Mouse (Mus musculus) limb, embryonic 14.5 days (tissue): ENCODE data around the gene Tdrd9. TPM values are rescaled to one million over a fixed set of nuclear protein-coding genes. Genes with fewer than 3 reads are reported as not detected.

Experiments used
- ATAC-seq: fragments of 200-750 bp; cut with Nextera tagmentation; 2 replicates; pipeline ENCODE4 v1.8.0; 2017; ENCODE audit warnings: low read depth, moderate number of reproducible peaks, moderate TSS enrichment; ENCODE audit not compliant: low FRiP score
- DNase-seq: peaks from one replicate; pipeline ENCODE4 v3.0.0-alpha.2; 2015; ENCODE audit warnings: low spot score
- H3K27ac ChIP-seq: fragments of 300-500 bp; sonication (generic); replicated peaks from 2 replicates; pipeline ENCODE4 v1.5.1; 2014; ENCODE audit warnings: low read depth, mild to moderate bottlenecking, low read length, moderate library complexity, mixed read lengths
- H3K27me3 ChIP-seq: fragments of 300-500 bp; sonication (generic); 2 replicates; pipeline ENCODE4 v1.6.1; 2014; ENCODE audit warnings: low read length, mixed read lengths; ENCODE audit not compliant: control insufficient read depth, insufficient read depth
- H3K36me3 ChIP-seq: fragments of 300-500 bp; sonication (generic); 2 replicates; pipeline ENCODE4 v1.6.1; 2014; ENCODE audit warnings: mild to moderate bottlenecking, low read length, moderate library complexity, mixed read lengths; ENCODE audit not compliant: control insufficient read depth, insufficient read depth
- H3K4me1 ChIP-seq: fragments of 300-500 bp; sonication (generic); 2 replicates; pipeline ENCODE4 v1.6.1; 2014; ENCODE audit warnings: antibody characterized with exemption, low read length, mixed read lengths; ENCODE audit not compliant: control insufficient read depth, insufficient read depth
- H3K4me2 ChIP-seq: fragments of 300-500 bp; sonication (generic); replicated peaks from 2 replicates; pipeline ENCODE4 v1.6.1; 2014; ENCODE audit warnings: low read depth, mild to moderate bottlenecking, low read length, moderate library complexity; ENCODE audit not compliant: severe bottlenecking
- H3K4me3 ChIP-seq: fragments of 300-500 bp; sonication (generic); replicated peaks from 2 replicates; pipeline ENCODE4 v1.5.1; 2014; ENCODE audit warnings: low read length
- H3K9ac ChIP-seq: fragments of 300-500 bp; sonication (generic); 2 replicates; pipeline ENCODE4 v1.6.1; 2014; ENCODE audit warnings: mild to moderate bottlenecking, low read depth, low read length, moderate library complexity; ENCODE audit not compliant: severe bottlenecking
- H3K9me3 ChIP-seq: fragments of 300-500 bp; sonication (generic); 2 replicates; pipeline ENCODE4 v1.6.1; 2016; ENCODE audit warnings: low read length; ENCODE audit not compliant: control insufficient read depth
- POLR2A ChIP-seq: fragments of 200-500 bp; IDR thresholded peaks from 2 replicates; pipeline ENCODE4 v1.8.0; 2012; ENCODE audit warnings: inconsistent platforms, mild to moderate bottlenecking, moderate library complexity, borderline replicate concordance; ENCODE audit not compliant: insufficient read depth, insufficient read length; ENCODE audit errors: extremely low read depth
- WGBS: fragments of 180-500 bp; shearing (Covaris S2); extraction: QIAGEN DNeasy Blood & Tissue Kit; methylation state at CpG from one replicate; pipeline ENCODE4 v1.1.7; 2014; 5-methylcytosine and 5-hydroxymethylcytosine counted together
- microRNA-seq: library from miRNA; unstranded; fragments of <30 nt; microRNA quantifications from one replicate; pipeline ENCODE4, GENCODE M21; 2016
- polyA plus RNA-seq, 2 experiments: library from polyadenylated mRNA; depleted of rRNA in 1 of 2; stranded (reverse) in 1 of 2; unstranded in 1 of 2; fragments of >200 nt; fragmentation: Nextera tagmentation in 1 of 2; extraction: Ambion mirVana in 1 of 2; gene quantifications; 2 replicates each; pipeline versions ENCODE4 v1.2.1 to v1.2.3; 2012 to 2014

Gene Tdrd9
- polyA plus RNA-seq, 2 experiments: 0.23 to 0.78 TPM

DNA sequence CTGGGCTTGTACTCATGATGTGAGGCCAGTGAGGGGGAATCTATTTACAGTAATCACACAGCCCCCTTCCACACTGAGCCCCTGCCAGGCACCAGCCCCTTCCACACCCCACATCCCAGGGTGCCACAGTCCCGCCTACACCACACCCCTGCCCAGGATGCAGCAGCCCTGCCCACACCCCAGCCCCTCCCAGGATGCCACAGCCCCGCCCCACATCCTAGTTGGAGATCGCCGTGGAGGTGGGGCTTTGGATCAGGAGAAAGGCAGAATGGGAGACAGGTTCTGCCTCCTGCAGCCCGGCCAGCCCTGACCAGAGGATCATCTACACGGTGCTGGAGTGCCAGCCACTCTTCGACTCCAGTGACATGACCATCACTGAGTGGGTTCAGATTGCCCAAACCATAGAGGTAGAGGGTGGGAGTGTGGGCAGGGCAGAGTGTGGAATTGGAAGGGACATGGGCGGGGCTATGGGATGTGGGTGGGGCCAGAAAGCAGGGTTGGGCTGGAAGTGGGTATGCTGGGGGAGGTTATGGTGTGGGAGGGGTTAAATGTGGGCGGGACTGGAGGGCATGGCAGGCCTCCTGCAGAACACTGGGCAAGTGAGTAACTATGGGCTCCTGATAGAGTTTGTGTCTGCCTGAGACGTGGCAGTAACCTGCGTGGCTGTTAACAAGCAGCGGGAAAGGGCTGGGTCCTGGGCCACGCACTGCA, 141.5 kb downstream of the Tdrd9 start:
- no peak overlapping the region for H3K4me3 ChIP-seq
- no peak overlapping the region for H3K27ac ChIP-seq
- H3K4me1 ChIP-seq: no peaks in the 10 kb centered on the region
- no peaks in the 10 kb centered on the region for H3K36me3 ChIP-seq
- ATAC-seq (0 out of 2 replicates have a peak, but pooled peaks have one; percentile 24), DNase-seq (no peak)
- no peak for TF ChIP-seq POLR2A
- 20% methylated on average over 13 of the region's 13 CpGs for WGBS
- H3K4me2 ChIP-seq: no peak overlapping the region
- H3K27me3 ChIP-seq: no peaks in the 10 kb centered on the region
- H3K9me3 ChIP-seq: no peaks in the 10 kb centered on the region
- no peak overlapping the region for H3K9ac ChIP-seq

- TF ChIP-seq POLR2A: no peak
- H3K36me3 ChIP-seq: no peaks in the 10 kb centered on the region
- no peaks in the 10 kb centered on the region for H3K9me3 ChIP-seq
- H3K4me1 ChIP-seq: no peaks in the 10 kb centered on the region
- no peak overlapping the region for H3K4me2 ChIP-seq
- ATAC-seq (0 out of 2 replicates have a peak, but pooled peaks have one; percentile 51), DNase-seq (peak; percentile 73)
- H3K4me3 ChIP-seq: no peak overlapping the region
- H3K9ac ChIP-seq: no peak overlapping the region
- H3K27me3 ChIP-seq: no peaks in the 10 kb centered on the region
- no peak overlapping the region for H3K27ac ChIP-seq
- WGBS: 11% methylated on average over 7 of the region's 7 CpGs
These were observed 142.4 kb downstream of the Tdrd9 start for GRCm38 (mm10) chr12:112113710-112114109.

DNA sequence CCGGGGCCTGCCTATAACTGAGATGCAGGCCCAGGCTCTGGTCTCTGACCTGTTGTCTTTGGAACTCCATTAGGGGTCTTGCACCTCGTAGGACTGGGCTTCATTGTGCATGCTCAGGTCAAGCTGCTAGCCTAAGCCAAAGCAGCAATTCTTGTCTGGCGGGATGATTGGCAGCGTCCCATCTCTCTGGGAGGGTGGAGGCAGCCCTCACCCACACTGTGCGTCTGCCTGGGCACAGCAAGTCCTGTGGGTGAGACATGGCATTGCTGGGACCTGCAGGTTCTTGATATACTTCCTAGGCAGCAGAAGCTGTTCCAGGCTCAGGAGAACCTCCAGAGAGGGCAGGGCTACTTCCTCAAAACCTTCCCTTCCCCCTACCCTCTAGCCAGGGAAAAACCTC, 145.6 kb downstream of the Tdrd9 start:
- 84% methylated on average over 5 of the region's 5 CpGs for WGBS
- Histone ChIP-seq H3K4me2 (no peak overlapping the region), H3K9ac (no peak overlapping the region), H3K9me3 (no peaks in the 10 kb centered on the region), H3K36me3 (no peaks in the 10 kb centered on the region), H3K4me1 (no peaks in the 10 kb centered on the region), H3K4me3 (no peak overlapping the region), H3K27ac (no peak overlapping the region), H3K27me3 (no peaks in the 10 kb centered on the region)
- TF ChIP-seq POLR2A: no peak
- DNase-seq (no peak), ATAC-seq (no peak)

DNA sequence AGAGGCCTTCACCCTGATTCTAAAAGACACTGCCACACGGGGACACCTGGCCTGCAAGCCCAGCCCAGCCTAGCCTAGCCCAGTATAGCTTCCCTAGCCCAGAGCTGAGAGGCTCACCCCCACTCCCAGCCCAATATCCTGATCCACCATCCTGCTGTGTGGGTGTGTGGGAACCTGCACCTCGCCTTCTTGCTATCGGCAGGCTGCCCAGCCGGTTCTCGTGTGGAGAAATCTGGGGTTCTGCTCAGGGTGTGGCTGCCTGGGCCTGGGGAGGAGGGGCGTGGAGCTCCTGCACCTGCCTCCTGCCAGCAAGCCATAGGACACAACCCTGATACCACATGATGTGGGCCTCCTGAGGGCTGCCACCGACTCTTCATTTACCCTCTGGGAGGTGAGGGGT, 146.3 kb downstream of the Tdrd9 start:
- Histone ChIP-seq H3K27me3 (no peaks in the 10 kb centered on the region), H3K27ac (no peak overlapping the region), H3K36me3 (no peaks in the 10 kb centered on the region), H3K9ac (no peak overlapping the region), H3K4me3 (no peak overlapping the region), H3K4me1 (no peaks in the 10 kb centered on the region), H3K9me3 (no peaks in the 10 kb centered on the region), H3K4me2 (no peak overlapping the region)
- WGBS: 73% methylated on average over 5 of the region's 7 CpGs
- no peak for DNase-seq
- ATAC-seq: no peak
- TF ChIP-seq POLR2A: no peak

Small RNA genes within 50 kb of the gene (microRNA-seq; reads per million reads assigned to microRNA genes)
- not detected for gene Mir3073a
- gene Mir3073b: not detected

Other genes with a start within 250 kb of the Tdrd9 start
- gene Klc1, start 212.7 kb upstream of the Tdrd9 start, polyA plus RNA-seq (2012; rRNA removed): 121 and 137 TPM in 2 replicates
- 104 and 110 TPM in 2 replicates for gene Klc1, start 212.7 kb upstream of the Tdrd9 start, polyA plus RNA-seq (2014; fragmentation: Nextera tagmentation; extraction: Ambion mirVana)
- gene Xrcc3, start 157.7 kb upstream of the Tdrd9 start, polyA plus RNA-seq (2012; rRNA removed): 26.3 and 32.9 TPM in 2 replicates
- gene Xrcc3, start 157.7 kb upstream of the Tdrd9 start, polyA plus RNA-seq (2014; fragmentation: Nextera tagmentation; extraction: Ambion mirVana): 10.1 and 12.4 TPM in 2 replicates
- gene Zfyve21, start 157.4 kb upstream of the Tdrd9 start, polyA plus RNA-seq (2012; rRNA removed): 102 and 114 TPM in 2 replicates
- gene Zfyve21, start 157.4 kb upstream of the Tdrd9 start, polyA plus RNA-seq (2014; fragmentation: Nextera tagmentation; extraction: Ambion mirVana): 110 and 119 TPM in 2 replicates
- 16.8 and 18.5 TPM in 2 replicates for gene Ppp1r13b, start 63.4 kb upstream of the Tdrd9 start, polyA plus RNA-seq (2012; rRNA removed)
- 17.3 and 19.4 TPM in 2 replicates for gene Ppp1r13b, start 63.4 kb upstream of the Tdrd9 start, polyA plus RNA-seq (2014; fragmentation: Nextera tagmentation; extraction: Ambion mirVana)
- gene Atp5mpl, start 4.6 kb upstream of the Tdrd9 start, polyA plus RNA-seq (2012; rRNA removed): 162 and 174 TPM in 2 replicates
- 598 and 677 TPM in 2 replicates for gene Atp5mpl, start 4.6 kb upstream of the Tdrd9 start, polyA plus RNA-seq (2014; fragmentation: Nextera tagmentation; extraction: Ambion mirVana)
- not detected in 2 replicates for gene Rd3l, start 9.8 kb downstream of the Tdrd9 start, polyA plus RNA-seq (2012; rRNA removed)
- not detected in 2 replicates for gene Rd3l, start 9.8 kb downstream of the Tdrd9 start, polyA plus RNA-seq (2014; fragmentation: Nextera tagmentation; extraction: Ambion mirVana)
- gene Aspg, start 135.1 kb downstream of the Tdrd9 start, polyA plus RNA-seq (2012; rRNA removed): 4.7 and 6.1 TPM in 2 replicates
- 2.1 and 2.5 TPM in 2 replicates for gene Aspg, start 135.1 kb downstream of the Tdrd9 start, polyA plus RNA-seq (2014; fragmentation: Nextera tagmentation; extraction: Ambion mirVana)
- gene Kif26a, start 174.6 kb downstream of the Tdrd9 start, polyA plus RNA-seq (2012; rRNA removed): 21.6 and 29.1 TPM in 2 replicates
- gene Kif26a, start 174.6 kb downstream of the Tdrd9 start, polyA plus RNA-seq (2014; fragmentation: Nextera tagmentation; extraction: Ambion mirVana): 6.2 and 7.0 TPM in 2 replicates